Mouse (Mus musculus) liver, embryonic 15.5 days (tissue): ENCODE data around the gene Tesk2. TPM values are rescaled to one million over a fixed set of nuclear protein-coding genes. Genes with fewer than 3 reads are reported as not detected.

Experiments used
- ATAC-seq: fragments of 200-750 bp; cut with Nextera tagmentation; 2 replicates; pipeline ENCODE4 v1.8.0; 2017; ENCODE audit warnings: moderate number of reproducible peaks, mild to moderate bottlenecking, moderate library complexity; ENCODE audit not compliant: insufficient read depth
- H3K27ac ChIP-seq: fragments of 300-500 bp; sonication (generic); replicated peaks from 2 replicates; pipeline ENCODE4 v1.5.1; 2015; ENCODE audit warnings: mild to moderate bottlenecking, inconsistent platforms
- H3K27me3 ChIP-seq: fragments of 300-500 bp; sonication (generic); 2 replicates; pipeline ENCODE4 v1.6.1; 2015; ENCODE audit warnings: mild to moderate bottlenecking, inconsistent platforms
- H3K36me3 ChIP-seq: fragments of 300-500 bp; sonication (generic); replicated peaks from 2 replicates; pipeline ENCODE4 v1.6.1; 2015; ENCODE audit warnings: moderate library complexity, mild to moderate bottlenecking, inconsistent platforms
- H3K4me1 ChIP-seq: fragments of 300-500 bp; sonication (generic); replicated peaks from 2 replicates; pipeline ENCODE4 v1.6.1; 2015; ENCODE audit warnings: inconsistent platforms
- H3K4me2 ChIP-seq: fragments of 300-500 bp; sonication (generic); 2 replicates; pipeline ENCODE4 v1.6.1; 2015; ENCODE audit warnings: moderate library complexity, mild to moderate bottlenecking, inconsistent platforms
- H3K4me3 ChIP-seq: fragments of 300-500 bp; sonication (generic); replicated peaks from 2 replicates; pipeline ENCODE4 v1.5.1; 2015; ENCODE audit warnings: mild to moderate bottlenecking, inconsistent platforms
- H3K9ac ChIP-seq: fragments of 300-500 bp; sonication (generic); 2 replicates; pipeline ENCODE4 v1.6.1; 2015; ENCODE audit warnings: moderate library complexity, mild to moderate bottlenecking, inconsistent platforms
- H3K9me3 ChIP-seq: fragments of 300-500 bp; sonication (generic); replicated peaks from 2 replicates; pipeline ENCODE4 v1.6.1; 2016; ENCODE audit warnings: inconsistent platforms
- WGBS: fragments of 180-500 bp; shearing (Covaris S2); methylation state at CpG from one replicate; pipeline ENCODE4 v1.1.7; 2015; ENCODE audit warnings: mixed read lengths; ENCODE audit not compliant: insufficient replicate concordance; 5-methylcytosine and 5-hydroxymethylcytosine counted together
- polyA plus RNA-seq: library from polyadenylated mRNA; unstranded; fragments of >200 nt; fragmentation: Nextera tagmentation; extraction: Ambion mirVana; gene quantifications from 2 replicates; pipeline ENCODE4 v1.2.1, GENCODE M21; 2015

Tesk2 gene
- polyA plus RNA-seq, 1 experiment from 2014 or later: 4.7 TPM

GRCm38 (mm10) chr4:116792453-116792852 lies 71.7 kb downstream of the Tesk2 start:
- 72% methylated on average over 8 of the region's 8 CpGs for WGBS
- no peaks in the 10 kb centered on the region for H3K36me3 ChIP-seq
- H3K27ac ChIP-seq: no peak overlapping the region
- H3K9me3 ChIP-seq: no peaks in the 10 kb centered on the region
- peaks cover 7% of the 10 kb centered on the region for H3K4me1 ChIP-seq
- no peak overlapping the region for H3K9ac ChIP-seq
- no peak overlapping the region for H3K4me2 ChIP-seq
- ATAC-seq: no peak
- H3K27me3 ChIP-seq: no peaks in the 10 kb centered on the region
- no peak overlapping the region for H3K4me3 ChIP-seq

GRCm38 (mm10) chr4:116794273-116794672 lies 73.5 kb downstream of the Tesk2 start:
- H3K4me3 ChIP-seq: no peak overlapping the region
- H3K27me3 ChIP-seq: no peaks in the 10 kb centered on the region
- H3K9me3 ChIP-seq: no peaks in the 10 kb centered on the region
- WGBS: 65% methylated on average over 2 of the region's 2 CpGs
- H3K36me3 ChIP-seq: no peaks in the 10 kb centered on the region
- H3K27ac ChIP-seq: no peak overlapping the region
- H3K4me2 ChIP-seq: no peak overlapping the region
- no peak for ATAC-seq
- H3K9ac ChIP-seq: no peak overlapping the region
- H3K4me1 ChIP-seq: no peaks in the 10 kb centered on the region; the same call in 1 of the 2 replicates

GRCm38 (mm10) chr4:116796442-116797110 lies 75.8 kb downstream of the Tesk2 start:
- Histone ChIP-seq H3K9ac (no peak overlapping the region), H3K27me3 (no peaks in the 10 kb centered on the region), H3K9me3 (no peaks in the 10 kb centered on the region), H3K4me1 (no peaks in the 10 kb centered on the region; the same call in 1 of the 2 replicates), H3K27ac (no peak overlapping the region), H3K4me3 (no peak overlapping the region), H3K36me3 (0 out of 2 replicates have a peak, but pooled peaks cover 4% of the 10 kb centered on the region), H3K4me2 (no peak overlapping the region)
- no peak for ATAC-seq
- 53% methylated on average over 1 of the region's 1 CpGs for WGBS

GRCm38 (mm10) chr4:116799901-116800300 lies 79.2 kb downstream of the Tesk2 start:
- Histone ChIP-seq H3K4me3 (no peak overlapping the region), H3K36me3 (peaks cover 37% of the 10 kb centered on the region), H3K9ac (no peak overlapping the region), H3K4me2 (no peak overlapping the region), H3K4me1 (no peaks in the 10 kb centered on the region; the same call in 1 of the 2 replicates), H3K27me3 (no peaks in the 10 kb centered on the region), H3K27ac (no peak overlapping the region), H3K9me3 (no peaks in the 10 kb centered on the region)
- ATAC-seq: no peak
- whole genome bisulfite sequencing: 16% methylated on average over 5 of the region's 5 CpGs

- peaks cover 35% of the 10 kb centered on the region for H3K36me3 ChIP-seq
- under 1% methylated on average over 58 of the region's 58 CpGs for WGBS
- H3K4me3 ChIP-seq: peak within 1 kb of the TSS; percentile 89
- H3K4me2 ChIP-seq: peak within 1 kb of the TSS; percentile 91
- H3K9me3 ChIP-seq: no peaks in the 10 kb centered on the region
- peak within 1 kb of the TSS; percentile 91 for H3K27ac ChIP-seq
- peak; percentile 97 for ATAC-seq
- H3K9ac ChIP-seq: peak within 1 kb of the TSS; percentile 85
- H3K27me3 ChIP-seq: no peaks in the 10 kb centered on the region
- H3K4me1 ChIP-seq: peaks cover 27% of the 10 kb centered on the region
Observed at GRCm38 (mm10) chr4:116807197-116808129, 86.7 kb downstream of the Tesk2 start, which contains the start of the genes Toe1 and Mutyh. Gene Toe1 (minus strand): TSS chr4:116807640. Gene Mutyh (plus strand): TSS chr4:116807723.

- H3K4me3 ChIP-seq: no peak overlapping the region
- no peak overlapping the region for H3K27ac ChIP-seq
- ATAC-seq: no peak
- H3K9ac ChIP-seq: no peak overlapping the region
- no peaks in the 10 kb centered on the region for H3K27me3 ChIP-seq
- H3K4me1 ChIP-seq: peaks cover 22% of the 10 kb centered on the region
- WGBS: 23% methylated on average over 3 of the region's 3 CpGs
- H3K4me2 ChIP-seq: no peak overlapping the region
- no peaks in the 10 kb centered on the region for H3K9me3 ChIP-seq
- H3K36me3 ChIP-seq: no peaks in the 10 kb centered on the region
Observed at GRCm38 (mm10) chr4:116811012-116811411, 90.3 kb downstream of the Tesk2 start.

GRCm38 (mm10) chr4:116815276-116815675 lies 94.5 kb downstream of the Tesk2 start:
- ATAC-seq: no peak
- no peaks in the 10 kb centered on the region for H3K9me3 ChIP-seq
- H3K9ac ChIP-seq: no peak overlapping the region
- H3K27ac ChIP-seq: no peak overlapping the region
- 0 out of 2 replicates have a peak, but pooled peaks cover 5% of the 10 kb centered on the region for H3K4me1 ChIP-seq
- H3K4me2 ChIP-seq: no peak overlapping the region
- H3K4me3 ChIP-seq: no peak overlapping the region
- peaks cover 19% of the 10 kb centered on the region for H3K27me3 ChIP-seq
- H3K36me3 ChIP-seq: no peaks in the 10 kb centered on the region
- WGBS: 82% methylated on average over 5 of the region's 5 CpGs

- 67% methylated on average over 6 of the region's 6 CpGs for WGBS
- no peak for ATAC-seq
- H3K4me3 ChIP-seq: no peak overlapping the region
- H3K9me3 ChIP-seq: no peaks in the 10 kb centered on the region
- peaks cover 17% of the 10 kb centered on the region for H3K4me1 ChIP-seq
- no peak overlapping the region for H3K27ac ChIP-seq
- peaks cover 32% of the 10 kb centered on the region for H3K27me3 ChIP-seq
- H3K36me3 ChIP-seq: no peaks in the 10 kb centered on the region
- no peak overlapping the region for H3K4me2 ChIP-seq
- H3K9ac ChIP-seq: no peak overlapping the region
Observed at GRCm38 (mm10) chr4:116817486-116817885, 96.7 kb downstream of the Tesk2 start.

GRCm38 (mm10) chr4:116819968-116820901 lies 99.5 kb downstream of the Tesk2 start:
- no peaks in the 10 kb centered on the region for H3K9me3 ChIP-seq
- ATAC-seq: no peak
- H3K4me2 ChIP-seq: peak overlapping the region; percentile 92
- 37% methylated on average over 32 of the region's 32 CpGs for WGBS
- peak overlapping the region; percentile 64 for H3K4me3 ChIP-seq
- peaks cover 32% of the 10 kb centered on the region for H3K4me1 ChIP-seq
- H3K9ac ChIP-seq: no peak overlapping the region
- H3K36me3 ChIP-seq: no peaks in the 10 kb centered on the region
- peaks cover 32% of the 10 kb centered on the region for H3K27me3 ChIP-seq
- no peak overlapping the region for H3K27ac ChIP-seq

GRCm38 (mm10) chr4:116820902-116821693 lies 100.3 kb downstream of the Tesk2 start:
- peak; percentile 73 for ATAC-seq
- under 1% methylated on average over 51 of the region's 51 CpGs for WGBS
- Histone ChIP-seq H3K4me2 (peak overlapping the region; percentile 92), H3K27ac (no peak overlapping the region), H3K4me1 (peaks cover 34% of the 10 kb centered on the region), H3K4me3 (peak overlapping the region; percentile 64), H3K36me3 (no peaks in the 10 kb centered on the region), H3K9ac (peak overlapping the region; percentile 57; the same call in 1 of the 2 replicates), H3K27me3 (peaks cover 32% of the 10 kb centered on the region), H3K9me3 (no peaks in the 10 kb centered on the region)
